Mouse (Mus musculus): ENCODE measurements around the gene Cdca5. TPM values are rescaled to one million over a fixed set of nuclear protein-coding genes. Genes with fewer than 3 reads are reported as not detected.
A peak's percentile ranks its signal among the peaks of the same experiment; 100 is the strongest.

Gene Cdca5
- total RNA-seq, 1 experiment = 50.7 TPM

DNA sequence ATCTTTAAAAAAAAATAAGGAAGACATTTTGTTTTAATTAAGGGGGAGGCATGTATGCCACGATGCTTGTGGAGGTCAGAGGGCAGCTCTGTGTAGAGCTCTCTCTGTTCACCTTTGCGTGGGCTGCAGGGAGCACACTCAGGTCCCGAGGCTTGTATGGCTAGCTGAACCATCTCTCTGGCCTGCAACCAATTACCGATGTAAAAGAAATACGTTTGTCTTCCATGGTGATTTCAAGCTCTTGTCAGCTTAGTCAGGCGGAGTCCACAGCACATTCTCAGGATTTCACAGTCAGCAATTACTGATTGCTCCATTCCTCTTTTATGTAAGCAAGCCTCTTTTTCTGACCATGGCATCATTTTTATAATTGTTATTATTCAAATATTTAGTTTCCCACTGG is 16.4 kb downstream of the Cdca5 start:
- Histone ChIP-seq H3K27ac (ENCODE audit: insufficient read depth, low read depth, low read length, poor library complexity, severe bottlenecking) (no peak overlapping the region), H3K9me3 (ENCODE audit: control insufficient read depth, insufficient read depth, low read depth, low read length) (no peaks in the 10 kb centered on the region), H3K36me3 (ENCODE audit: control insufficient read depth, insufficient read depth, low read length, poor library complexity, severe bottlenecking) (peaks cover 20% of the 10 kb centered on the region), H3K4me3 (ENCODE audit: insufficient read depth in 1 of 2, low read depth in 1 of 2, low read length in 2 of 2, poor library complexity in 1 of 2, severe bottlenecking in 1 of 2) (no peak overlapping the region), H3K4me1 (ENCODE audit: control insufficient read depth in 2 of 2, insufficient read depth in 2 of 2, low read length in 2 of 2, poor library complexity in 1 of 2) (peaks cover 0 to 15% of the 10 kb centered on the region in 2 experiments; a peak in 2 of 4 replicates), H3K9ac (ENCODE audit: insufficient read depth, low read depth, low read length, poor library complexity, severe bottlenecking) (no peak overlapping the region)
- in situ Hi-C loops (cut with MboI; ENCODE audit: low sequenced_read_pairs in 2 of 2, unreplicated experiment in 2 of 2) = no loop called here
- TF ChIP-seq MAFK (IDR thresholded peaks at IDR 0.05; ENCODE audit: insufficient read depth, low read depth, low read length) (no peak), ZNF384 (IDR thresholded peaks at IDR 0.05; ENCODE audit: low read depth, low read length) (no peak), CHD2 (IDR thresholded peaks at IDR 0.05; ENCODE audit: low read depth, low read length) (no peak), ZC3H11A (IDR thresholded peaks at IDR 0.05; ENCODE audit: borderline replicate concordance, low read depth, low read length) (no peak), HCFC1 (IDR thresholded peaks at IDR 0.05; ENCODE audit: borderline replicate concordance, insufficient read depth, low read length) (no peak)
- no peak for DNase-seq (ENCODE audit: low read depth, low spot score)

- no peak for TF ChIP-seq ZC3H11A (IDR thresholded peaks at IDR 0.05; ENCODE audit: borderline replicate concordance, low read depth, low read length)
- no peak for TF ChIP-seq ZNF384 (IDR thresholded peaks at IDR 0.05; ENCODE audit: low read depth, low read length)
- no peak for TF ChIP-seq MAFK (IDR thresholded peaks at IDR 0.05; ENCODE audit: insufficient read depth, low read depth, low read length)
- no peak for TF ChIP-seq CHD2 (IDR thresholded peaks at IDR 0.05; ENCODE audit: low read depth, low read length)
- no peak for TF ChIP-seq HCFC1 (IDR thresholded peaks at IDR 0.05; ENCODE audit: borderline replicate concordance, insufficient read depth, low read length)
- Histone ChIP-seq H3K4me3 (ENCODE audit: insufficient read depth in 1 of 2, low read depth in 1 of 2, low read length in 2 of 2, poor library complexity in 1 of 2, severe bottlenecking in 1 of 2) (no peak overlapping the region), H3K27ac (ENCODE audit: insufficient read depth, low read depth, low read length, poor library complexity, severe bottlenecking) (no peak overlapping the region), H3K9me3 (ENCODE audit: control insufficient read depth, insufficient read depth, low read depth, low read length) (no peaks in the 10 kb centered on the region), H3K36me3 (ENCODE audit: control insufficient read depth, insufficient read depth, low read length, poor library complexity, severe bottlenecking) (peaks cover 20% of the 10 kb centered on the region), H3K4me1 (ENCODE audit: control insufficient read depth in 2 of 2, insufficient read depth in 2 of 2, low read length in 2 of 2, poor library complexity in 1 of 2) (peaks cover 0 to 15% of the 10 kb centered on the region in 2 experiments; a peak in 2 of 4 replicates), H3K9ac (ENCODE audit: insufficient read depth, low read depth, low read length, poor library complexity, severe bottlenecking) (no peak overlapping the region)
- in situ Hi-C loops (cut with MboI; ENCODE audit: low sequenced_read_pairs in 2 of 2, unreplicated experiment in 2 of 2) = no loop called here
- no peak for DNase-seq (ENCODE audit: low read depth, low spot score)
Observed at GRCm38 (mm10) chr19:6102169-6102853, 17.5 kb downstream of the Cdca5 start.

DNA sequence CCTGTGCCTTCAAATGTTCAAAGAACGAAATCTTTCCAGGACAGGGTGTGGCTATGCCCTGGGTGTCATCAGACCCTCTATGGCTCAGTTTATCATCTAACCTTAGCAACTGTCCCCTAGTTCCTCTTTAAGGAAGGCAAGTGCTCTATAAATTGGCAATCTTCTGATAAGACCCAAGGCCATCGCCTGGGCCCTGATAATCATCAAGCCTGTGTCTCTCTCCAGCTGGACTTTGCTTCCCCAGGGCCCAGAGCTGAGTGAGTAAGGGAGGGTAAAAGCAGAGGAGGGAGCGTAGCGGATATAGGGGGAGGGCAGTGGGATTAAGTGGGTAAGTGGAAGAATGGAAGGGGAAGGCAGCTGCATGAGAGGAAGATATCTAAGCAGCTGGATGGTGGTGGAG is 19.7 kb downstream of the Cdca5 start:
- TF ChIP-seq ZC3H11A (IDR thresholded peaks at IDR 0.05; ENCODE audit: borderline replicate concordance, low read depth, low read length) (no peak), MAFK (IDR thresholded peaks at IDR 0.05; ENCODE audit: insufficient read depth, low read depth, low read length) (no peak)
- no peak for DNase-seq (ENCODE audit: low read depth, low spot score)
- H3K9me3 ChIP-seq (ENCODE audit: control insufficient read depth, insufficient read depth, low read depth, low read length) = no peaks in the 10 kb centered on the region
- no peak overlapping the region for H3K9ac ChIP-seq (ENCODE audit: insufficient read depth, low read depth, low read length, poor library complexity, severe bottlenecking)
- peaks cover 8% of the 10 kb centered on the region; the same call in 1 of the 2 replicates for H3K36me3 ChIP-seq (ENCODE audit: control insufficient read depth, insufficient read depth, low read length, poor library complexity, severe bottlenecking)
- H3K4me1 ChIP-seq (ENCODE audit: control insufficient read depth in 2 of 2, insufficient read depth in 2 of 2, low read length in 2 of 2, poor library complexity in 1 of 2) = peaks cover 0 to 15% of the 10 kb centered on the region in 2 experiments; a peak in 2 of 4 replicates
- no peak overlapping the region for H3K27ac ChIP-seq (ENCODE audit: insufficient read depth, low read depth, low read length, poor library complexity, severe bottlenecking)
- H3K4me3 ChIP-seq (ENCODE audit: insufficient read depth in 1 of 2, low read depth in 1 of 2, low read length in 2 of 2, poor library complexity in 1 of 2, severe bottlenecking in 1 of 2) = no peak overlapping the region
- in situ Hi-C loops (cut with MboI; ENCODE audit: low sequenced_read_pairs in 2 of 2, unreplicated experiment in 2 of 2) = no loop called here

GRCm38 (mm10) chr19:6105586-6105985 is 20.8 kb downstream of the Cdca5 start, which contains the start of gene Naaladl1:
Gene Naaladl1 (plus strand): TSS chr19:6105782.
- Histone ChIP-seq H3K9me3 (ENCODE audit: control insufficient read depth, insufficient read depth, low read depth, low read length) (no peaks in the 10 kb centered on the region), H3K4me3 (ENCODE audit: insufficient read depth in 1 of 2, low read depth in 1 of 2, low read length in 2 of 2, poor library complexity in 1 of 2, severe bottlenecking in 1 of 2) (no peak within 1 kb of the TSS), H3K4me1 (ENCODE audit: control insufficient read depth in 2 of 2, insufficient read depth in 2 of 2, low read length in 2 of 2, poor library complexity in 1 of 2) (peaks cover 0 to 11% of the 10 kb centered on the region in 2 experiments; a peak in 2 of 4 replicates), H3K9ac (ENCODE audit: insufficient read depth, low read depth, low read length, poor library complexity, severe bottlenecking) (peak within 1 kb of the TSS; percentile 17; the same call in 1 of the 2 replicates), H3K27ac (ENCODE audit: insufficient read depth, low read depth, low read length, poor library complexity, severe bottlenecking) (no peak within 1 kb of the TSS), H3K36me3 (ENCODE audit: control insufficient read depth, insufficient read depth, low read length, poor library complexity, severe bottlenecking) (peaks cover 4% of the 10 kb centered on the region; the same call in 1 of the 2 replicates)
- no peak for DNase-seq (ENCODE audit: low read depth, low spot score)
- in situ Hi-C loops (cut with MboI; ENCODE audit: low sequenced_read_pairs in 2 of 2, unreplicated experiment in 2 of 2) = no loop called here
- TF ChIP-seq ZC3H11A (IDR thresholded peaks at IDR 0.05; ENCODE audit: borderline replicate concordance, low read depth, low read length) (no peak), MAFK (IDR thresholded peaks at IDR 0.05; ENCODE audit: insufficient read depth, low read depth, low read length) (no peak)

DNA sequence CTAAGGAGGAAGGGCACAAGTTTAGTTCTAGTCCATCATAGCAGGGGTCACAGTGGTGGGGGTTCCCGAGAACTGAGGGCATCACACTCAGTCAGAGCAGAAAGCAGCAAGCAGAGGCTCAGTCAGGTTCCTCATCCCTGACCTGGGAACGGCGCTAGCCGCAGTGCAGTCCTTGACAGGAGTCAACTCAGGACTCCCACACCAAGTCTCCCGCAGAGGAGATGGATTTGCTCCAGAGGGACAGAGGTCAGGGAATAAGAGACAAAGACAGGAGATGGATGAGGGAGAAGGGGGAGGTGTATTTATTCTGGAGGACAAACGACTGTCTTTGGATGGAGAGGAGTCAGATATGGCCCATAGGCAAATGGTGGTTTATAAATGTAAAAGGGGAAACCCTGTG is 28.3 kb downstream of the Cdca5 start:
- Histone ChIP-seq H3K27ac (ENCODE audit: insufficient read depth, low read depth, low read length, poor library complexity, severe bottlenecking) (no peak overlapping the region), H3K9me3 (ENCODE audit: control insufficient read depth, insufficient read depth, low read depth, low read length) (no peaks in the 10 kb centered on the region), H3K9ac (ENCODE audit: insufficient read depth, low read depth, low read length, poor library complexity, severe bottlenecking) (no peak overlapping the region), H3K4me3 (ENCODE audit: insufficient read depth in 1 of 2, low read depth in 1 of 2, low read length in 2 of 2, poor library complexity in 1 of 2, severe bottlenecking in 1 of 2) (no peak overlapping the region), H3K4me1 (ENCODE audit: control insufficient read depth in 2 of 2, insufficient read depth in 2 of 2, low read length in 2 of 2, poor library complexity in 1 of 2) (peaks cover 0 to 3% of the 10 kb centered on the region in 2 experiments; a peak in 1 of 4 replicates), H3K36me3 (ENCODE audit: control insufficient read depth, insufficient read depth, low read length, poor library complexity, severe bottlenecking) (peaks cover 18% of the 10 kb centered on the region)
- TF ChIP-seq ZC3H11A (IDR thresholded peaks at IDR 0.05; ENCODE audit: borderline replicate concordance, low read depth, low read length) (no peak), CHD2 (IDR thresholded peaks at IDR 0.05; ENCODE audit: low read depth, low read length) (no peak), MAFK (IDR thresholded peaks at IDR 0.05; ENCODE audit: insufficient read depth, low read depth, low read length) (no peak), ZNF384 (IDR thresholded peaks at IDR 0.05; ENCODE audit: low read depth, low read length) (no peak), HCFC1 (IDR thresholded peaks at IDR 0.05; ENCODE audit: borderline replicate concordance, insufficient read depth, low read length) (no peak)
- in situ Hi-C loops (cut with MboI; ENCODE audit: low sequenced_read_pairs in 2 of 2, unreplicated experiment in 2 of 2) = no loop called here
- no peak for DNase-seq (ENCODE audit: low read depth, low spot score)
